Mouse (Mus musculus) hindbrain, embryonic 11.5 days (tissue): ENCODE measurements around the gene Cbll1. TPM values are rescaled to one million over a fixed set of nuclear protein-coding genes. Genes with fewer than 3 reads are reported as not detected.

Source experiments
- ATAC-seq: fragments of 200-750 bp; cut with Nextera tagmentation; 2 replicates; pipeline ENCODE4 v1.8.0; 2017; ENCODE audit warnings: mild to moderate bottlenecking, moderate TSS enrichment, moderate library complexity; ENCODE audit not compliant: low FRiP score
- DNase-seq: peaks from one replicate; pipeline ENCODE4 v3.0.0-alpha.2; 2015; ENCODE audit warnings: low spot score
- H3K27ac ChIP-seq: fragments of 300-500 bp; sonication (generic); 2 replicates; pipeline ENCODE4 v1.5.1; 2014; ENCODE audit warnings: mild to moderate bottlenecking, low read depth, low read length
- H3K27me3 ChIP-seq: fragments of 300-500 bp; sonication (generic); 2 replicates; pipeline ENCODE4 v1.6.1; 2014; ENCODE audit warnings: mild to moderate bottlenecking, low read length, moderate library complexity, mixed read lengths; ENCODE audit not compliant: control insufficient read depth, insufficient read depth
- H3K36me3 ChIP-seq: fragments of 300-500 bp; sonication (generic); 2 replicates; pipeline ENCODE4 v1.6.1; 2014; ENCODE audit warnings: mild to moderate bottlenecking, low read length, moderate library complexity, mixed read lengths; ENCODE audit not compliant: control insufficient read depth, insufficient read depth
- H3K4me1 ChIP-seq: fragments of 300-500 bp; sonication (generic); replicated peaks from 2 replicates; pipeline ENCODE4 v1.6.1; 2014; ENCODE audit warnings: low read length, mixed read lengths; ENCODE audit not compliant: control insufficient read depth, insufficient read depth
- H3K4me2 ChIP-seq: fragments of 300-500 bp; sonication (generic); replicated peaks from 2 replicates; pipeline ENCODE4 v1.6.1; 2014; ENCODE audit warnings: mild to moderate bottlenecking, low read depth, low read length
- H3K4me3 ChIP-seq: fragments of 300-500 bp; sonication (generic); 2 replicates; pipeline ENCODE4 v1.5.1; 2014; ENCODE audit warnings: low read depth, low read length
- H3K9ac ChIP-seq: fragments of 300-500 bp; sonication (generic); 2 replicates; pipeline ENCODE4 v1.6.1; 2014; ENCODE audit warnings: low read depth, low read length
- H3K9me3 ChIP-seq: fragments of 300-500 bp; sonication (generic); 2 replicates; pipeline ENCODE4 v1.6.1; 2016; ENCODE audit warnings: low read length; ENCODE audit not compliant: control insufficient read depth
- WGBS: fragments of 180-500 bp; shearing (Covaris S2); extraction: QIAGEN DNeasy Blood & Tissue Kit; methylation state at CpG from one replicate; pipeline ENCODE4 v1.1.7; 2014; 5-methylcytosine and 5-hydroxymethylcytosine counted together
- polyA plus RNA-seq: library from polyadenylated mRNA; unstranded; fragments of >200 nt; fragmentation: Nextera tagmentation; extraction: Ambion mirVana; gene quantifications from 2 replicates; pipeline ENCODE4 v1.2.1, GENCODE M21; 2014

Gene Cbll1
- polyA plus RNA-seq, 1 experiment from 2014 or later = 25.3 TPM

GRCm38 (mm10) chr12:31532054-31532453, 32.6 kb upstream of the Cbll1 start:
- Histone ChIP-seq H3K9me3 (no peaks in the 10 kb centered on the region), H3K27ac (no peak overlapping the region), H3K4me3 (no peak overlapping the region), H3K9ac (no peak overlapping the region), H3K27me3 (no peaks in the 10 kb centered on the region), H3K4me2 (no peak overlapping the region), H3K36me3 (no peaks in the 10 kb centered on the region), H3K4me1 (no peaks in the 10 kb centered on the region)
- 72% methylated on average over 14 of the region's 14 CpGs for WGBS
- DNase-seq = no peak
- no peak for ATAC-seq

- Histone ChIP-seq H3K4me1 (no peaks in the 10 kb centered on the region), H3K27me3 (no peaks in the 10 kb centered on the region), H3K9me3 (no peaks in the 10 kb centered on the region), H3K9ac (no peak overlapping the region), H3K27ac (no peak overlapping the region), H3K4me3 (no peak overlapping the region), H3K4me2 (no peak overlapping the region), H3K36me3 (no peaks in the 10 kb centered on the region)
- WGBS = 62% methylated on average over 6 of the region's 6 CpGs
- no peak for ATAC-seq
- DNase-seq = no peak
Observed at GRCm38 (mm10) chr12:31527407-31527806, 28.0 kb upstream of the Cbll1 start.

DNA sequence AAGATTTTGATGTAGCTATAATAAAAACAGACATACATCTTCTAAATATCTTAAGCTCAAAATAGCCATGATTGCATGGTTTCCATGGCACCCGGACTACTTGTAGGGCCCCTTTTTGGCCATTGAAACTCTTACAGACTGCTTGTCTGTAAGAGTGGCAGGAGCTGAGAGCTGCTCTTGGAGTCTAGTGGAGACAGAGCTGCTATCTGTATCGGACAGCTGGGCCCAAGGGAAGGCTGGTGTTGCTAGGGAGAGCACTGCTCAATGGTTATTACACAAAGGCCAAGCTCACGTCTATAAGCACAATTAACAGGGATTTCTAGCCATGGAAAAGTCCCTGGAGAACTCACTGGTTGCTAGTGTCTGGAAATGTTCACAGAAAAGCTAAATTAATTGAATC, 22.0 kb upstream of the Cbll1 start:
- no peaks in the 10 kb centered on the region for H3K4me1 ChIP-seq
- H3K9ac ChIP-seq = no peak overlapping the region
- H3K36me3 ChIP-seq = no peaks in the 10 kb centered on the region
- no peak overlapping the region for H3K4me2 ChIP-seq
- no peak for DNase-seq
- WGBS = 62% methylated on average over 3 of the region's 3 CpGs
- no peak for ATAC-seq
- no peak overlapping the region for H3K27ac ChIP-seq
- H3K27me3 ChIP-seq = no peaks in the 10 kb centered on the region
- H3K4me3 ChIP-seq = no peak overlapping the region
- H3K9me3 ChIP-seq = no peaks in the 10 kb centered on the region

DNA sequence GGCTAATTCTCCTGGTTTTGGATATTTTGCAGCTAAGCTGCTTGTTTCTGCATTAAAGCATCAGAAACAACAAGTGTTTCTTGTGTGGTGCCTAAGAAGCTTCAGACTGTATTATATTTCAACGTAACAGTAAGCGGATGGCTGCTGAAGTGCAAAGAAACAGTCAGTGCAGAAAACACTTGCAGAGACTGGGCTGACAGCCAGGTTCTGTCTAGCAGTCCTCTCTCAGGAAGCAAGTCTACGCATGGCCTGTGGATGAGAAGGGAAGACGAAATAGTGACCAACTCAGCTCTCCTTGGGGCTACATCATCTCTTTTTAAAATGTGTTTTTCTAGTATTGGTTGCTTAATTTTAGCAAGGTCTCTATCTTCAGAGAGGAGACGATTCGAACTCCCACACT, 20.7 kb upstream of the Cbll1 start:
- H3K4me2 ChIP-seq = no peak overlapping the region
- no peak overlapping the region for H3K9ac ChIP-seq
- no peak overlapping the region for H3K4me3 ChIP-seq
- WGBS = 85% methylated on average over 6 of the region's 6 CpGs
- H3K27ac ChIP-seq = no peak overlapping the region
- no peaks in the 10 kb centered on the region for H3K27me3 ChIP-seq
- no peaks in the 10 kb centered on the region for H3K36me3 ChIP-seq
- H3K9me3 ChIP-seq = no peaks in the 10 kb centered on the region
- DNase-seq (no peak), ATAC-seq (no peak)
- H3K4me1 ChIP-seq = no peaks in the 10 kb centered on the region

DNA sequence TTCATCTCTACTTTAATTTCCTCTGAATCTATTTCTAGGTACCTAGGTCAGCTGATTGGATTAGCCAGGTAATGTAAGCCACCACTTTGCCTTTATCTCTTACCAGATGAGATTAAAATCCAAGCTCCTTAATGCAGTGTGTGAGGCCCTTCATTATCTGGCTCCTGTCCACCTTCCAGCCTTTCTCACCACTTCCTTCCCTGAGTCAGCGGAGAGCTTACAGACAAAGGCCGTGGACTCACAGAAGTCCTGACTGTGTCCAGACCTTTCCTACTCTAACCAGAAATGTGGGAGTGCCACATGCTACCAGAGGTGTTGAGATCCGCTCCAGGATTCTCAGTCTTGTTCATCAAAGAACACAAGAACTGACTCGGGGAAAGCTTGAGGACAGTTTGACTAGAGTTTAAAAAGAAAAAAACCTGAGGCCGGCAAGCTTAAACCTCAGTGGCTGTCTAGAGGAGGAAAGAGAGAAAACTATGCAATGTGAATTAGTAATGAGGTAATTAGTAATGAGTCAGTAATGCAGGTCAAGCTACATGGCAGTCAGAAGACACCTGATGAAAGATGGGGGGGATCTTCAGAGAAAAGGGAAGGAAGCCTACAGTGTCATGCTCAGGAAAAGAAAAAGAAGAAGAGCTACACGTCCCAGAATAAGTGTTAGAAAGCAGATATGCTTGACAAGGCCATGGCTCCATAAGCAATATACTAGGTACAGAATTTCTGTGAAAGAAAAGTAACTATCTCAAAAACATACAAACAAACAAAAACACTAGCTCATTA, 14.5 kb upstream of the Cbll1 start:
- WGBS = 80% methylated on average over 6 of the region's 6 CpGs
- Histone ChIP-seq H3K9ac (no peak overlapping the region), H3K27ac (no peak overlapping the region), H3K4me1 (no peaks in the 10 kb centered on the region), H3K27me3 (no peaks in the 10 kb centered on the region), H3K4me3 (no peak overlapping the region), H3K4me2 (no peak overlapping the region), H3K9me3 (no peaks in the 10 kb centered on the region), H3K36me3 (no peaks in the 10 kb centered on the region)
- no peak for DNase-seq
- no peak for ATAC-seq

- H3K27ac ChIP-seq = no peak overlapping the region
- no peak overlapping the region for H3K4me2 ChIP-seq
- 90% methylated on average over 14 of the region's 14 CpGs for WGBS
- no peak for ATAC-seq
- no peaks in the 10 kb centered on the region for H3K9me3 ChIP-seq
- no peaks in the 10 kb centered on the region for H3K4me1 ChIP-seq
- no peak overlapping the region for H3K4me3 ChIP-seq
- H3K9ac ChIP-seq = no peak overlapping the region
- DNase-seq = no peak
- H3K27me3 ChIP-seq = no peaks in the 10 kb centered on the region
- H3K36me3 ChIP-seq = no peaks in the 10 kb centered on the region
Observed at GRCm38 (mm10) chr12:31512634-31513411, 13.4 kb upstream of the Cbll1 start.

GRCm38 (mm10) chr12:31511218-31511617, 11.8 kb upstream of the Cbll1 start:
- H3K36me3 ChIP-seq = no peaks in the 10 kb centered on the region
- no peak overlapping the region for H3K9ac ChIP-seq
- WGBS = 69% methylated on average over 4 of the region's 5 CpGs
- ATAC-seq = no peak
- no peak overlapping the region for H3K4me2 ChIP-seq
- DNase-seq = no peak
- H3K27me3 ChIP-seq = no peaks in the 10 kb centered on the region
- H3K4me3 ChIP-seq = no peak overlapping the region
- H3K27ac ChIP-seq = no peak overlapping the region
- no peaks in the 10 kb centered on the region for H3K9me3 ChIP-seq
- H3K4me1 ChIP-seq = no peaks in the 10 kb centered on the region

- H3K4me3 ChIP-seq = no peak overlapping the region
- H3K27ac ChIP-seq = no peak overlapping the region
- no peaks in the 10 kb centered on the region for H3K27me3 ChIP-seq
- H3K4me2 ChIP-seq = no peak overlapping the region
- H3K36me3 ChIP-seq = no peaks in the 10 kb centered on the region
- no peak for DNase-seq
- H3K9ac ChIP-seq = no peak overlapping the region
- WGBS = 82% methylated on average over 6 of the region's 6 CpGs
- no peaks in the 10 kb centered on the region for H3K4me1 ChIP-seq
- no peak for ATAC-seq
- H3K9me3 ChIP-seq = no peaks in the 10 kb centered on the region
Observed at GRCm38 (mm10) chr12:31508496-31508895, 9.1 kb upstream of the Cbll1 start.
